Mouse (Mus musculus) intestine, postnatal 0 days (tissue): ENCODE measurements at regions not wholly inside any gene's neighbourhood (a gene's known extent, or its start where the extent isn't known, plus 50 kb on each side); places are given as distances from the start of the nearest gene placed in this dataset.

ENCODE experiments used
- ATAC-seq: fragments of 200-750 bp; cut with Nextera tagmentation; 2 replicates; pipeline ENCODE4 v1.8.0; 2017; ENCODE audit warnings: mild to moderate bottlenecking, moderate TSS enrichment, moderate library complexity
- H3K27ac ChIP-seq: fragments of 300-500 bp; sonication (generic); 2 replicates; pipeline ENCODE4 v1.5.1; 2014; ENCODE audit warnings: mild to moderate bottlenecking, low read depth, low read length, moderate library complexity
- H3K27me3 ChIP-seq: fragments of 300-500 bp; sonication (generic); replicated peaks from 2 replicates; pipeline ENCODE4 v1.6.1; 2014; ENCODE audit warnings: low read length, mixed read lengths; ENCODE audit not compliant: control insufficient read depth, insufficient read depth
- H3K36me3 ChIP-seq: fragments of 300-500 bp; sonication (generic); 2 replicates; pipeline ENCODE4 v1.6.1; 2014; ENCODE audit warnings: mild to moderate bottlenecking, moderate library complexity; ENCODE audit not compliant: control insufficient read depth, insufficient read depth
- H3K4me1 ChIP-seq: fragments of 300-500 bp; sonication (generic); replicated peaks from 2 replicates; pipeline ENCODE4 v1.6.1; 2014; ENCODE audit warnings: antibody characterized with exemption, low read length, mixed read lengths; ENCODE audit not compliant: control insufficient read depth, insufficient read depth
- H3K4me2 ChIP-seq: fragments of 300-500 bp; sonication (generic); replicated peaks from 2 replicates; pipeline ENCODE4 v1.6.1; 2014; ENCODE audit warnings: low read depth, mild to moderate bottlenecking, moderate library complexity
- H3K4me3 ChIP-seq: fragments of 300-500 bp; sonication (generic); 2 replicates; pipeline ENCODE4 v1.5.1; 2014; ENCODE audit warnings: low read depth, low read length
- H3K9ac ChIP-seq: fragments of 300-500 bp; sonication (generic); 2 replicates; pipeline ENCODE4 v1.6.1; 2014; ENCODE audit warnings: mild to moderate bottlenecking, low read depth, low read length
- H3K9me3 ChIP-seq: fragments of 300-500 bp; sonication (generic); 2 replicates; pipeline ENCODE4 v1.6.1; 2016; ENCODE audit warnings: mixed run types; ENCODE audit not compliant: control insufficient read depth
- CTCF ChIP-seq: sonication (generic); IDR thresholded peaks from 2 replicates; pipeline ENCODE4 v1.5.1; 2016; ENCODE audit warnings: low read depth, mild to moderate bottlenecking, control low read depth, antibody characterized with exemption, moderate library complexity
- WGBS: fragments of 180-500 bp; shearing (Covaris S2); extraction: QIAGEN DNeasy Blood & Tissue Kit; methylation state at CpG from one replicate; pipeline ENCODE4 v1.1.7; 2014; 5-methylcytosine and 5-hydroxymethylcytosine counted together

DNA sequence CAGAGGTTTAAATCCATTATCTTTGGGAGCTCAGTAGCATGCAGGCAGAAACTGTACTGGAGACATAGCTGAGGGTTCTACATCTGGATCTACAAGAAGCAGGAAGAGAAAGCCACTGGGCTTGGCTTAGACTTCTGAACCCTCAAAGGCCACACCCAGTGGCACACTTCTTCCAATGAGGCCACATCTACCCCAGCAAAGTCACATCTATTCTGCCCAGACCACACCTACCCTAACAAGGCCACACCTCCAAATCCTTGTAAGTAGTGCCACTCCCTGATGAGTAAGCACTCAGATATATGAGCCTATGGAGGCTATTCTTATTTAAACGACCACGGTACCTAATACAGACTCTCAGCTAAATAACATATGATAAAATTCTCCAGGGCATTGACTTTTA, 103.5 kb upstream of the Tram1l1 start:
- no peak overlapping the region for H3K9ac ChIP-seq
- no peaks in the 10 kb centered on the region for H3K9me3 ChIP-seq
- H3K4me2 ChIP-seq: no peak overlapping the region
- no peaks in the 10 kb centered on the region for H3K4me1 ChIP-seq
- no peak overlapping the region for H3K27ac ChIP-seq
- ATAC-seq: no peak
- H3K36me3 ChIP-seq: no peaks in the 10 kb centered on the region
- 63% methylated on average over 2 of the region's 2 CpGs for WGBS
- TF ChIP-seq CTCF: no peak
- no peak overlapping the region for H3K4me3 ChIP-seq
- no peaks in the 10 kb centered on the region for H3K27me3 ChIP-seq

DNA sequence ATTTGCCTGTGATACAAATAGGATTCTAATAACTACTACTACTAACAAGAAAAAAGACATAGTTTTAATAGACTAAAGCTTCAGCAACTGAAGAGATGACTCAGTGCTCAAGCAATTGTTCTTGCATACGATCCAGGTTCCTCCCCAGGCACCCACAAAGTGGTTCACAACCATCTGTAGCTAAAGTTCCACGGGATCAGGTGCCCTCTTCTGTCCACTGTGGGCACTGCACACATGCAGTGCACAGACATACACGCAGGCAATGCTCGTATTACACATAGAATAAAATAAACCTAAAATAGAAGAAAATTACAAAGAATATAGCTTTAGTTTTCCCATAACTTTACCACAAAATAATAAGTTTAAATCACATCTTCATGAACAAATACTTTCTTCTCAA, 94.7 kb upstream of the Tram1l1 start:
- Histone ChIP-seq H3K4me1 (no peaks in the 10 kb centered on the region), H3K27me3 (no peaks in the 10 kb centered on the region), H3K9ac (no peak overlapping the region), H3K4me3 (no peak overlapping the region), H3K4me2 (no peak overlapping the region), H3K27ac (no peak overlapping the region), H3K36me3 (no peaks in the 10 kb centered on the region), H3K9me3 (no peaks in the 10 kb centered on the region)
- WGBS: 70% methylated on average over 4 of the region's 4 CpGs
- peak; percentile 36 for TF ChIP-seq CTCF
- ATAC-seq: no peak

DNA sequence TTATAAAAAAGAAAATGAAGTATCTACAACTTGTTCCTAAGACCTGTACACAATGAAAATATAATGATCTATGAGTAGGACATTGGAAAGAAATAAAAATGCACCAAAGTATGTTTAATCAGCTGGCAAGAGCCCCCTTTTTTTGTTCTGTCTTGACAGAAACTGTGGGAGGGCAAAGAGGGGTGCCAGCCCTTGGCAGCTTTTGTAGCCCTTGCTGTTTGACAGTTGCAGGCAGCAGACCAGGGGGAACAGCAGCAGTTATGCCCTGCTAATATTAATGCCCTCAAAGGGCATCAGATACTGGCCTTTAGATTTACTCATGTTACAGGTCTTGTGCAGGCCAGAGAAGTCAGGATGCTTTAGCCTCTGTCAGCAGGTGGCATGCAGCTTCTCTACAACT, 93.0 kb upstream of the Tram1l1 start:
- no peak overlapping the region for H3K4me3 ChIP-seq
- no peak overlapping the region for H3K27ac ChIP-seq
- H3K4me2 ChIP-seq: no peak overlapping the region
- no peak for TF ChIP-seq CTCF
- H3K4me1 ChIP-seq: no peaks in the 10 kb centered on the region
- H3K9ac ChIP-seq: no peak overlapping the region
- ATAC-seq: no peak
- no peaks in the 10 kb centered on the region for H3K36me3 ChIP-seq
- no peaks in the 10 kb centered on the region for H3K9me3 ChIP-seq
- H3K27me3 ChIP-seq: no peaks in the 10 kb centered on the region

DNA sequence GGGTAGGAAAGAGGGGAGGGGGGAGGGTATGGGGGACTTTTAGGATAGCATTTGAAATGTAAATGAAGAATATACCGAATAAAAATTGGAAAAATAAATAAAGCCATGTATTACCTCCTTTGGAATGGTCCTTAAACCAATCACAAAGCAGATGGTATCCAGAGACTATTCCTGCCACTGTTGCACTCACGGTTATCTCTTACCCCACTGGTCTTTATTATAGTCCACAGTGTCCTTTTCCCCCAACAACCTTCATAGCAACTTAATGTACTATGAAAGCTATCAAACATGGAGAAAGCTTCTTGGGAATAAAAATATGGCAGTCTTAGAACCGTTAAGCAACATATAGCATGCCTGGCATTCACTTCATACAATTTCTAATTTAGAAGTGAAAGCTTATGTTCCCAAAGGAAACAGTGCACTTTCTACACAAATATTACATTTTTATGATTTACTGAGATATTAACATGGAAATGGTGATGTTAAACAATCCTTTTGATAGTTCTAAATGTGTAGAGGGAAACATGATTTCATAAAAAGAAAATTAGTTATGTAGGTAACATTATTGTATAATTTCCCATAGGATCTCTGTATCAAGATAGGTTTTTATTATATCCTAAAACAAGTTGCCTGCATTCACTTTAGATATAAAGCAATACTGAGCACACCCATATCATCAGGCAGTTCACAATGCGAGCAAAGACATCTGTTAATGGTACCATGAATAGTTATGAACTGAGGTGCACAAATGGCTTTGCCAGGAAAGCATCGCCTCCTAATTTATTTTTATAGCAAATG, 79.5 kb upstream of the Tram1l1 start:
- Histone ChIP-seq H3K36me3 (no peaks in the 10 kb centered on the region), H3K4me3 (no peak overlapping the region), H3K4me2 (no peak overlapping the region), H3K27ac (no peak overlapping the region), H3K27me3 (no peaks in the 10 kb centered on the region), H3K4me1 (no peaks in the 10 kb centered on the region), H3K9ac (no peak overlapping the region), H3K9me3 (no peaks in the 10 kb centered on the region)
- WGBS: 81% methylated on average over 5 of the region's 5 CpGs
- no peak for TF ChIP-seq CTCF
- no peak for ATAC-seq

DNA sequence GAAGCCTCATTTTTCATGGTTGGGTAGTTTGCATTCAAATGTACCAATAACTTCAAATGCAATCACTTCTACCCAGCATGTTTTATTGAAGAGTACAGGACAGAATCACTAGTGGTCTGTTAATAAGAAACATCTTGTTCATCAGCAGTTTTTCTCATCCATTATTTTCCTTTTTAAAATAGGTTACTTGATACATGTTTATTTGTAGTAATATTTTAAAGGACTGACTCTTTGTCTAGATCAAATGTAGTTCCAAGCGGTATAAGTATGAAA, 79.0 kb upstream of the Tram1l1 start:
- Histone ChIP-seq H3K4me2 (no peak overlapping the region), H3K9ac (no peak overlapping the region), H3K36me3 (no peaks in the 10 kb centered on the region), H3K27me3 (no peaks in the 10 kb centered on the region), H3K4me1 (no peaks in the 10 kb centered on the region), H3K4me3 (no peak overlapping the region), H3K9me3 (no peaks in the 10 kb centered on the region), H3K27ac (no peak overlapping the region)
- 89% methylated on average over 1 of the region's 1 CpGs for WGBS
- no peak for TF ChIP-seq CTCF
- ATAC-seq: no peak

DNA sequence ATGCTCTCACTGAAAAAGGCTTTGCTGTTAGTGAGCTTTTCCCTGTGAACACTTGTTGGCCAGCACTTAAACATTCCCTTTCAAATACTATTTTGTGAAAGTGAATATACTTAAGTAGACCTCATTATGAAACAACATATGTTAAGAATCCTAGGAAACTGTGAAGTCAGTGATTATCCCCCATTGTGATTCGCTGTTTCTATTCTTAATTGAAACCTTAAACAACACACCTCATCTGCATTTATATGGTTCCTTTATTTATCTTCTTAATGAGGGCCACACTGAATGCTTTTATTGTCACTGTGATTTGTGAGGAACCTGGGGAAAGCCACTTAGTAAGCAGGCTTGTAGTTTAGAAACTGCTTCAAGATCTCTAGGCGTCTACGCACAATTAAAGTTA, 58.5 kb upstream of the Tram1l1 start:
- TF ChIP-seq CTCF: no peak
- Histone ChIP-seq H3K4me3 (no peak overlapping the region), H3K36me3 (no peaks in the 10 kb centered on the region), H3K4me2 (no peak overlapping the region), H3K4me1 (no peaks in the 10 kb centered on the region), H3K27me3 (no peaks in the 10 kb centered on the region), H3K9me3 (no peaks in the 10 kb centered on the region), H3K9ac (no peak overlapping the region), H3K27ac (no peak overlapping the region)
- no peak for ATAC-seq
- WGBS: 58% methylated on average over 3 of the region's 3 CpGs

- Histone ChIP-seq H3K27ac (no peak overlapping the region), H3K27me3 (no peaks in the 10 kb centered on the region), H3K36me3 (no peaks in the 10 kb centered on the region), H3K9me3 (no peaks in the 10 kb centered on the region), H3K9ac (no peak overlapping the region), H3K4me1 (no peaks in the 10 kb centered on the region), H3K4me3 (no peak overlapping the region), H3K4me2 (no peak overlapping the region)
- TF ChIP-seq CTCF: no peak
- no peak for ATAC-seq
- 80% methylated on average over 5 of the region's 5 CpGs for WGBS
Measured at GRCm38 (mm10) chr3:124266821-124267220, 53.8 kb upstream of the Tram1l1 start.
